Mouse (Mus musculus): ENCODE results near the gene Ccr3. TPM values are rescaled to one million over a fixed set of nuclear protein-coding genes. Genes with fewer than 3 reads are reported as not detected.

Ccr3 gene
- polyA plus RNA-seq, 1 experiment from 2014 or later: not detected

GRCm38 (mm10) chr9:124033345-124033744, 11.6 kb downstream of the Ccr3 start:
- Histone ChIP-seq H3K9ac (ENCODE audit: low read length) (no peak overlapping the region), H3K9me3 (ENCODE audit: control insufficient read depth, low read length) (no peaks in the 10 kb centered on the region), H3K36me3 (ENCODE audit: control insufficient read depth, insufficient read depth, low read length) (no peaks in the 10 kb centered on the region), H3K4me2 (ENCODE audit: low read depth) (no peak overlapping the region), H3K4me3 (ENCODE audit: low read depth, low read length) (no peak overlapping the region), H3K27ac (ENCODE audit: low read depth, low read length) (no peak overlapping the region), H3K4me1 (ENCODE audit: control insufficient read depth, insufficient read depth, low read length) (no peaks in the 10 kb centered on the region), H3K27me3 (ENCODE audit: control insufficient read depth, insufficient read depth, low read length) (no peaks in the 10 kb centered on the region)
- no peak for ATAC-seq (ENCODE audit: insufficient read depth, low FRiP score, low TSS enrichment)
- DNase-seq (ENCODE audit: low spot score): no peak
- WGBS: 40% methylated on average over 1 of the region's 1 CpGs

GRCm38 (mm10) chr9:124037707-124038106, 15.9 kb downstream of the Ccr3 start:
- no peaks in the 10 kb centered on the region for H3K36me3 ChIP-seq (ENCODE audit: control insufficient read depth, insufficient read depth, low read length)
- WGBS: 36% methylated on average over 4 of the region's 4 CpGs
- no peaks in the 10 kb centered on the region for H3K4me1 ChIP-seq (ENCODE audit: control insufficient read depth, insufficient read depth, low read length)
- no peak overlapping the region for H3K27ac ChIP-seq (ENCODE audit: low read depth, low read length)
- H3K27me3 ChIP-seq (ENCODE audit: control insufficient read depth, insufficient read depth, low read length): no peaks in the 10 kb centered on the region
- no peak overlapping the region for H3K9ac ChIP-seq (ENCODE audit: low read length)
- DNase-seq (ENCODE audit: low spot score) (peak; percentile 38), ATAC-seq (ENCODE audit: insufficient read depth, low FRiP score, low TSS enrichment) (peak; percentile 67; the same call in 1 of the 2 replicates)
- no peaks in the 10 kb centered on the region for H3K9me3 ChIP-seq (ENCODE audit: control insufficient read depth, low read length)
- no peak overlapping the region for H3K4me3 ChIP-seq (ENCODE audit: low read depth, low read length)
- H3K4me2 ChIP-seq (ENCODE audit: low read depth): no peak overlapping the region

- H3K9ac ChIP-seq (ENCODE audit: low read length): no peak overlapping the region
- no peaks in the 10 kb centered on the region for H3K27me3 ChIP-seq (ENCODE audit: control insufficient read depth, insufficient read depth, low read length)
- 69% methylated on average over 2 of the region's 2 CpGs for WGBS
- no peak overlapping the region for H3K4me2 ChIP-seq (ENCODE audit: low read depth)
- H3K27ac ChIP-seq (ENCODE audit: low read depth, low read length): no peak overlapping the region
- DNase-seq (ENCODE audit: low spot score) (no peak), ATAC-seq (ENCODE audit: insufficient read depth, low FRiP score, low TSS enrichment) (no peak)
- no peaks in the 10 kb centered on the region for H3K9me3 ChIP-seq (ENCODE audit: control insufficient read depth, low read length)
- no peaks in the 10 kb centered on the region for H3K36me3 ChIP-seq (ENCODE audit: control insufficient read depth, insufficient read depth, low read length)
- H3K4me1 ChIP-seq (ENCODE audit: control insufficient read depth, insufficient read depth, low read length): no peaks in the 10 kb centered on the region
- H3K4me3 ChIP-seq (ENCODE audit: low read depth, low read length): no peak overlapping the region
Observed at GRCm38 (mm10) chr9:124038158-124038582, 16.4 kb downstream of the Ccr3 start.

- no peak overlapping the region for H3K27ac ChIP-seq (ENCODE audit: low read depth, low read length)
- H3K27me3 ChIP-seq (ENCODE audit: control insufficient read depth, insufficient read depth, low read length): no peaks in the 10 kb centered on the region
- H3K9ac ChIP-seq (ENCODE audit: low read length): no peak overlapping the region
- no peak overlapping the region for H3K4me3 ChIP-seq (ENCODE audit: low read depth, low read length)
- ATAC-seq (ENCODE audit: insufficient read depth, low FRiP score, low TSS enrichment): no peak
- 90% methylated on average over 5 of the region's 5 CpGs for WGBS
- H3K9me3 ChIP-seq (ENCODE audit: control insufficient read depth, low read length): no peaks in the 10 kb centered on the region
- H3K4me1 ChIP-seq (ENCODE audit: control insufficient read depth, insufficient read depth, low read length): no peaks in the 10 kb centered on the region
- DNase-seq (ENCODE audit: low spot score): no peak
- no peak overlapping the region for H3K4me2 ChIP-seq (ENCODE audit: low read depth)
- no peaks in the 10 kb centered on the region for H3K36me3 ChIP-seq (ENCODE audit: control insufficient read depth, insufficient read depth, low read length)
Observed at GRCm38 (mm10) chr9:124038949-124039348, 17.2 kb downstream of the Ccr3 start.

- H3K27me3 ChIP-seq (ENCODE audit: control insufficient read depth, insufficient read depth, low read length): no peaks in the 10 kb centered on the region
- no peak overlapping the region for H3K27ac ChIP-seq (ENCODE audit: low read depth, low read length)
- no peaks in the 10 kb centered on the region for H3K36me3 ChIP-seq (ENCODE audit: control insufficient read depth, insufficient read depth, low read length)
- ATAC-seq (ENCODE audit: insufficient read depth, low FRiP score, low TSS enrichment) (no peak), DNase-seq (ENCODE audit: low spot score) (no peak)
- H3K4me2 ChIP-seq (ENCODE audit: low read depth): no peak overlapping the region
- H3K4me1 ChIP-seq (ENCODE audit: control insufficient read depth, insufficient read depth, low read length): no peaks in the 10 kb centered on the region
- H3K4me3 ChIP-seq (ENCODE audit: low read depth, low read length): no peak overlapping the region
- 83% methylated on average over 3 of the region's 3 CpGs for WGBS
- H3K9me3 ChIP-seq (ENCODE audit: control insufficient read depth, low read length): no peaks in the 10 kb centered on the region
- H3K9ac ChIP-seq (ENCODE audit: low read length): no peak overlapping the region
Observed at GRCm38 (mm10) chr9:124040932-124041331, 19.2 kb downstream of the Ccr3 start.

- H3K4me2 ChIP-seq (ENCODE audit: low read depth): no peak overlapping the region
- H3K36me3 ChIP-seq (ENCODE audit: control insufficient read depth, insufficient read depth, low read length): no peaks in the 10 kb centered on the region
- WGBS: 75% methylated on average over 2 of the region's 2 CpGs
- no peaks in the 10 kb centered on the region for H3K27me3 ChIP-seq (ENCODE audit: control insufficient read depth, insufficient read depth, low read length)
- no peaks in the 10 kb centered on the region for H3K9me3 ChIP-seq (ENCODE audit: control insufficient read depth, low read length)
- no peak for DNase-seq (ENCODE audit: low spot score)
- H3K27ac ChIP-seq (ENCODE audit: low read depth, low read length): no peak overlapping the region
- H3K4me3 ChIP-seq (ENCODE audit: low read depth, low read length): no peak overlapping the region
- no peaks in the 10 kb centered on the region for H3K4me1 ChIP-seq (ENCODE audit: control insufficient read depth, insufficient read depth, low read length)
- ATAC-seq (ENCODE audit: insufficient read depth, low FRiP score, low TSS enrichment): no peak
- H3K9ac ChIP-seq (ENCODE audit: low read length): no peak overlapping the region
Observed at GRCm38 (mm10) chr9:124053532-124053931, 31.8 kb downstream of the Ccr3 start.

- ATAC-seq (ENCODE audit: insufficient read depth, low FRiP score, low TSS enrichment) (no peak), DNase-seq (ENCODE audit: low spot score) (no peak)
- H3K27ac ChIP-seq (ENCODE audit: low read depth, low read length): no peak overlapping the region
- WGBS: 79% methylated on average over 3 of the region's 3 CpGs
- H3K9ac ChIP-seq (ENCODE audit: low read length): no peak overlapping the region
- H3K9me3 ChIP-seq (ENCODE audit: control insufficient read depth, low read length): no peaks in the 10 kb centered on the region
- H3K4me2 ChIP-seq (ENCODE audit: low read depth): no peak overlapping the region
- no peak overlapping the region for H3K4me3 ChIP-seq (ENCODE audit: low read depth, low read length)
- no peaks in the 10 kb centered on the region for H3K27me3 ChIP-seq (ENCODE audit: control insufficient read depth, insufficient read depth, low read length)
- no peaks in the 10 kb centered on the region for H3K4me1 ChIP-seq (ENCODE audit: control insufficient read depth, insufficient read depth, low read length)
- no peaks in the 10 kb centered on the region for H3K36me3 ChIP-seq (ENCODE audit: control insufficient read depth, insufficient read depth, low read length)
Observed at GRCm38 (mm10) chr9:124056158-124056709, 34.5 kb downstream of the Ccr3 start.

GRCm38 (mm10) chr9:124059660-124060352, 38.0 kb downstream of the Ccr3 start:
- WGBS: 78% methylated on average over 2 of the region's 2 CpGs
- H3K27ac ChIP-seq (ENCODE audit: low read depth, low read length): no peak overlapping the region

More at GRCm38 (mm10) chr9:124059660-124060352, 38.0 kb downstream of the Ccr3 start:
- H3K36me3 ChIP-seq (ENCODE audit: control insufficient read depth, insufficient read depth, low read length): no peaks in the 10 kb centered on the region
- no peak overlapping the region for H3K4me3 ChIP-seq (ENCODE audit: low read depth, low read length)
- H3K4me2 ChIP-seq (ENCODE audit: low read depth): no peak overlapping the region
- DNase-seq (ENCODE audit: low spot score): no peak
- H3K9ac ChIP-seq (ENCODE audit: low read length): no peak overlapping the region
- H3K4me1 ChIP-seq (ENCODE audit: control insufficient read depth, insufficient read depth, low read length): no peaks in the 10 kb centered on the region
- no peak for ATAC-seq (ENCODE audit: insufficient read depth, low FRiP score, low TSS enrichment)
- H3K27me3 ChIP-seq (ENCODE audit: control insufficient read depth, insufficient read depth, low read length): no peaks in the 10 kb centered on the region
- no peaks in the 10 kb centered on the region for H3K9me3 ChIP-seq (ENCODE audit: control insufficient read depth, low read length)

Data from neural tube, embryonic 11.5 days (tissue).